Mouse (Mus musculus) layer of hippocampus, adult 6 months (tissue): ENCODE measurements around the gene Vmn1r40. TPM values are rescaled to one million over a fixed set of nuclear protein-coding genes. Genes with fewer than 3 reads are reported as not detected.

ENCODE experiments used
- long read RNA-seq, 2 experiments: library from polyadenylated mRNA; unstranded; transcript quantifications; one replicate each; pipeline ENCODE4 v2.0.0; 2019 to 2020
- polyA plus RNA-seq: library from polyadenylated mRNA; unstranded; fragments of <200 nt; fragmentation: Nextera tagmentation; gene quantifications from 2 replicates; pipeline ENCODE4 v1.2.3, GENCODE M21; 2021

Gene Vmn1r40
- polyA plus RNA-seq: not detected in 2 replicates
- long read RNA-seq, experiment 1: 0 reads
- long read RNA-seq, experiment 2: 0 reads

GRCm38 (mm10) chr6:89707240-89707639 lies at the start of gene Vmn1r40:
Gene Vmn1r40, plus strand, starts transcription at chr6:89707540.

GRCm38 (mm10) chr6:89740466-89740865 lies 33.1 kb downstream of the Vmn1r40 start, which contains the start of gene Vmn1r41:
Gene Vmn1r41, plus strand, starts transcription at chr6:89740766.

Other genes starting within 250 kb of the Vmn1r40 start
- 249 and 258 TPM in 2 replicates for gene Chchd6, start 111.9 kb upstream of the Vmn1r40 start, polyA plus RNA-seq
- gene Txnrd3, start 63.6 kb upstream of the Vmn1r40 start, polyA plus RNA-seq: 3.7 TPM in 2 replicates
- not detected in 2 replicates for gene Vmn1r41, start 33.2 kb downstream of the Vmn1r40 start, polyA plus RNA-seq
- gene Vmn1r42, start 168.9 kb downstream of the Vmn1r40 start, polyA plus RNA-seq: not detected in 2 replicates
- not detected in 2 replicates for gene Vmn1r43, start 168.9 kb downstream of the Vmn1r40 start, polyA plus RNA-seq
- not detected in 2 replicates for gene Vmn1r44, start 176.1 kb downstream of the Vmn1r40 start, polyA plus RNA-seq
- gene Vmn1r45, start 233.1 kb downstream of the Vmn1r40 start, polyA plus RNA-seq: not detected in 2 replicates